Comparison of ENCODE assay signal across 14 mouse cellular contexts in the genomic region with DNA sequence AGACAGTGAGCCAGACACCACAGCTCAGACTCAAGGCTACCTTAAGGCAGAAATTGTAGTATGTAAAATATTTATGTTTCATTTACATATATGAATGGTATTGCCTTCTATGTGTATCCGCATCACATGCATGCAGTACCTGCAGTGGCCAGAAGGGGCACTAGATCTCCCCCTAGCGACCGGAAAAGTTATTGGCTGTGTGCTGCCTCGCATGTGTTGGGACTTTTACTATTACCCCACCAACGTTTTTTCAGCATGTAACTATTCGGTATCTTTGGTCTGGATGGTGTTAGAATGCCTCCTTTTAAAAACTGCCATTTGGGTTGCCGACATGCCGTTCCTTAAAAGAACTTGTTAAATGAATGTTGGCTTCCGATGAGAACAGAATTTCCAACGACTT.
DNase-seq lines count a peak whose midpoint lies in the region; ATAC-seq and TF ChIP-seq lines count a peak whose summit lies in the region.
"Had no signal": no experiment of that assay in that cellular context is flagged by ENCODE, and none has a peak within 500 bp of the region (broad histone marks: within the 10 kb centered on the region; RNA-seq: fewer than 3 reads in every experiment).

No protein-coding gene starts in this region.

- H3K4me2 ChIP-seq in kidney, postnatal 0 days (ENCODE audit: low read length) = no peak overlapping the region
- H3K4me2 ChIP-seq: embryonic facial prominence, embryonic 15.5 days; hindbrain, embryonic 13.5 days; limb, embryonic 15.5 days; neural tube, embryonic 13.5 days had no signal

- H3K36me3 ChIP-seq in kidney, postnatal 0 days (ENCODE audit: insufficient read depth, low read length) = no peaks in the 10 kb centered on the region
- H3K36me3 ChIP-seq: embryonic facial prominence, embryonic 15.5 days; hindbrain, embryonic 13.5 days; limb, embryonic 15.5 days; neural tube, embryonic 13.5 days had no signal

- TF ChIP-seq CTCF in kidney, postnatal 0 days (IDR thresholded peaks at IDR 0.05; ENCODE audit: low read depth) = peak; percentile 62

- no peak overlapping the region for H3K27ac ChIP-seq in kidney, postnatal 0 days
- H3K27ac ChIP-seq: embryonic facial prominence, embryonic 15.5 days; hindbrain, embryonic 13.5 days; limb, embryonic 15.5 days; neural tube, embryonic 13.5 days had no signal

- H3K4me1 ChIP-seq in kidney, postnatal 0 days (replicated peaks; ENCODE audit: insufficient read depth, low read length) = no peaks in the 10 kb centered on the region
- H3K4me1 ChIP-seq: embryonic facial prominence, embryonic 15.5 days; megakaryocyte, embryonic 14.5 days had no signal

- WGBS in kidney, postnatal 0 days = 87% methylated on average over 10 of the region's 10 CpGs

- H3K27me3 ChIP-seq in kidney, postnatal 0 days (ENCODE audit: insufficient read depth, low read length) = no peaks in the 10 kb centered on the region
- H3K27me3 ChIP-seq: embryonic facial prominence, embryonic 15.5 days; hindbrain, embryonic 13.5 days; limb, embryonic 15.5 days; megakaryocyte, embryonic 14.5 days; neural tube, embryonic 13.5 days had no signal

- H3K9ac ChIP-seq in kidney, postnatal 0 days (ENCODE audit: low read depth, low read length) = no peak overlapping the region
- H3K9ac ChIP-seq: embryonic facial prominence, embryonic 15.5 days; hindbrain, embryonic 13.5 days; limb, embryonic 15.5 days; neural tube, embryonic 13.5 days had no signal

- no peak for DNase-seq in kidney, postnatal 0 days (ENCODE audit: low spot score)
- no peak for DNase-seq in kidney, adult 18-20 months
- DNase-seq in thymus, postnatal 4 days = peak; percentile 46
- no peak for DNase-seq in thymus, postnatal 36 days
- DNase-seq in ZHBTc4 (ENCODE audit: low read depth, low spot score) = peak; percentile 68
- DNase-seq in urinary bladder, postnatal 25 days (ENCODE audit: low spot score) = no peak
- no peak for DNase-seq in adrenal gland, adult 8-10 months
- DNase-seq: cerebellum, adult 9-11 months; gastrocnemius, postnatal 25 days had no signal

- H3K9me3 ChIP-seq in kidney, postnatal 0 days (replicated peaks; ENCODE audit: low read length) = no peaks in the 10 kb centered on the region
- H3K9me3 ChIP-seq: embryonic facial prominence, embryonic 15.5 days had no signal

- H3K4me3 ChIP-seq in kidney, postnatal 0 days (replicated peaks; ENCODE audit: low read depth, low read length) = no peak overlapping the region
- H3K4me3 ChIP-seq: embryonic facial prominence, embryonic 15.5 days; hindbrain, embryonic 13.5 days; limb, embryonic 15.5 days; megakaryocyte, embryonic 14.5 days; neural tube, embryonic 13.5 days had no signal

- ATAC-seq in kidney, postnatal 0 days (replicated peaks; ENCODE audit: low FRiP score, low read depth) = no peak

Comparison
In these comparisons a context has a peak if more than half of its experiments do, and no peak if none do; other contexts are left out.
1. DNase-seq: peak in thymus, postnatal 4 days (single experiment) and ZHBTc4 (single experiment); none in kidney, postnatal 0 days (single experiment), kidney, adult 18-20 months (single experiment), thymus, postnatal 36 days (0 of 2), urinary bladder, postnatal 25 days (single experiment) and adrenal gland, adult 8-10 months (single experiment).